ENCODE assay signal across 9 mouse cellular contexts in genomic region chr12:85698179-85698578, GRCm38 (mm10). TPM values are rescaled to one million over a fixed set of nuclear protein-coding genes. Genes with fewer than 3 reads are reported as not detected.
DNase-seq lines count a peak whose midpoint lies in the region; ATAC-seq and TF ChIP-seq lines count a peak whose summit lies in the region.
"Not testable (repeated sequence)": the region's sequence is repeated elsewhere in the genome, so short reads cannot be mapped to it uniquely, and the experiment has no call there.
"Had no signal": no experiment of that assay in that cellular context is flagged by ENCODE, and none has a peak within 500 bp of the region (broad histone marks: within the 10 kb centered on the region; RNA-seq: fewer than 3 reads in every experiment).

No protein-coding gene starts in this region.

- H3K27me3 ChIP-seq in embryonic facial prominence, embryonic 13.5 days; forebrain, embryonic 16.5 days (replicated peaks; ENCODE audit: control insufficient read depth, insufficient read depth, low read length); heart, embryonic 16.5 days (ENCODE audit: control insufficient read depth, insufficient read depth, low read length); intestine, embryonic 15.5 days (replicated peaks); limb, embryonic 14.5 days (ENCODE audit: control insufficient read depth, insufficient read depth, low read length); lung, embryonic 16.5 days (ENCODE audit: control insufficient read depth, insufficient read depth, low read depth, low read length); midbrain, postnatal 0 days (ENCODE audit: insufficient read depth, low read length); stomach, postnatal 0 days (ENCODE audit: control insufficient read depth, insufficient read depth, low read length): not testable (repeated sequence)

- H3K4me2 ChIP-seq in embryonic facial prominence, embryonic 13.5 days = peak overlapping the region; percentile 47
- H3K4me2 ChIP-seq in forebrain, embryonic 16.5 days (ENCODE audit: low read length) = peak overlapping the region; percentile 19; the same call in 1 of the 2 replicates
- H3K4me2 ChIP-seq in heart, embryonic 16.5 days (ENCODE audit: low read depth, low read length) = peak overlapping the region; percentile 57
- H3K4me2 ChIP-seq in intestine, embryonic 15.5 days (replicated peaks) = peak overlapping the region; percentile 45
- peak overlapping the region; percentile 33 for H3K4me2 ChIP-seq in limb, embryonic 14.5 days (replicated peaks; ENCODE audit: low read depth, low read length, severe bottlenecking)
- peak overlapping the region; percentile 43 for H3K4me2 ChIP-seq in lung, embryonic 16.5 days (ENCODE audit: low read depth, low read length)
- peak overlapping the region; percentile 30; the same call in 1 of the 2 replicates for H3K4me2 ChIP-seq in midbrain, postnatal 0 days (ENCODE audit: low read depth, low read length, poor library complexity, severe bottlenecking)
- H3K4me2 ChIP-seq in stomach, postnatal 0 days (replicated peaks; ENCODE audit: low read depth) = peak overlapping the region; percentile 18

- TF ChIP-seq POLR2A in limb, embryonic 14.5 days (IDR thresholded peaks at IDR 0.05; ENCODE audit: borderline replicate concordance, extremely low read depth, insufficient read depth, insufficient read length) = not testable (repeated sequence)

- DNase-seq in limb, embryonic 14.5 days (ENCODE audit: low spot score); midbrain, postnatal 0 days (ENCODE audit: low spot score); stomach, postnatal 0 days (ENCODE audit: low spot score): not testable (repeated sequence)

- not testable (repeated sequence) for H3K36me3 ChIP-seq in embryonic facial prominence, embryonic 13.5 days; forebrain, embryonic 16.5 days (ENCODE audit: control insufficient read depth, insufficient read depth); heart, embryonic 16.5 days (ENCODE audit: control insufficient read depth, insufficient read depth); intestine, embryonic 15.5 days; limb, embryonic 14.5 days (ENCODE audit: control insufficient read depth, insufficient read depth, low read length); lung, embryonic 16.5 days (ENCODE audit: control insufficient read depth, insufficient read depth, low read length); midbrain, postnatal 0 days (ENCODE audit: insufficient read depth, low read length); stomach, postnatal 0 days (ENCODE audit: control insufficient read depth, insufficient read depth, low read length)

- TF ChIP-seq EP300 in stomach, postnatal 0 days (optimal IDR thresholded peaks at IDR 0.05) = not testable (repeated sequence)

- peak overlapping the region; percentile 30 for H3K4me3 ChIP-seq in embryonic facial prominence, embryonic 13.5 days
- not testable (repeated sequence) for H3K4me3 ChIP-seq in forebrain, embryonic 16.5 days (replicated peaks; ENCODE audit: low read length); intestine, embryonic 15.5 days (replicated peaks); midbrain, postnatal 0 days (ENCODE audit: low read depth, low read length); stomach, postnatal 0 days (ENCODE audit: low read depth, low read length)
- H3K4me3 ChIP-seq in heart, embryonic 16.5 days (ENCODE audit: low read length) = peak overlapping the region; percentile 35
- H3K4me3 ChIP-seq in limb, embryonic 14.5 days (replicated peaks; ENCODE audit: low read length) = peak overlapping the region; percentile 14
- peak overlapping the region; percentile 24 for H3K4me3 ChIP-seq in lung, embryonic 16.5 days (ENCODE audit: low read length)

- WGBS in embryonic facial prominence, embryonic 13.5 days = 32% methylated on average over 13 of the region's 37 CpGs
- WGBS in forebrain, embryonic 16.5 days = 29% methylated on average over 8 of the region's 37 CpGs
- 12% methylated on average over 11 of the region's 37 CpGs for WGBS in heart, embryonic 16.5 days
- 23% methylated on average over 13 of the region's 37 CpGs for WGBS in intestine, embryonic 15.5 days
- 49% methylated on average over 9 of the region's 37 CpGs for WGBS in limb, embryonic 14.5 days
- 23% methylated on average over 8 of the region's 37 CpGs for WGBS in lung, embryonic 16.5 days
- WGBS in midbrain, postnatal 0 days = 48% methylated on average over 12 of the region's 37 CpGs
- 26% methylated on average over 12 of the region's 37 CpGs for WGBS in stomach, postnatal 0 days

- H3K27ac ChIP-seq in embryonic facial prominence, embryonic 13.5 days; forebrain, embryonic 16.5 days (ENCODE audit: low read length); intestine, embryonic 15.5 days; midbrain, postnatal 0 days (ENCODE audit: low read depth, low read length); stomach, postnatal 0 days (replicated peaks): not testable (repeated sequence)
- peak overlapping the region; percentile 38; the same call in 1 of the 2 replicates for H3K27ac ChIP-seq in heart, embryonic 16.5 days (ENCODE audit: low read length)
- H3K27ac ChIP-seq in limb, embryonic 14.5 days (replicated peaks; ENCODE audit: low read depth, low read length) = 0 out of 2 replicates have a peak overlapping the region, but pooled peaks have one; percentile 26
- peak overlapping the region; percentile 21 for H3K27ac ChIP-seq in lung, embryonic 16.5 days (ENCODE audit: low read length)

- not testable (repeated sequence) for H3K9ac ChIP-seq in embryonic facial prominence, embryonic 13.5 days; forebrain, embryonic 16.5 days (replicated peaks; ENCODE audit: low read depth, low read length); intestine, embryonic 15.5 days; limb, embryonic 14.5 days (ENCODE audit: low read depth, low read length, severe bottlenecking); midbrain, postnatal 0 days (replicated peaks; ENCODE audit: low read length, poor library complexity, severe bottlenecking)
- peak overlapping the region; percentile 28; the same call in 1 of the 2 replicates for H3K9ac ChIP-seq in heart, embryonic 16.5 days (ENCODE audit: low read length)
- H3K9ac ChIP-seq in lung, embryonic 16.5 days (ENCODE audit: low read length) = peak overlapping the region; percentile 30
- 0 out of 2 replicates have a peak overlapping the region, but pooled peaks have one; percentile 31 for H3K9ac ChIP-seq in stomach, postnatal 0 days (ENCODE audit: low read length)

- not testable (repeated sequence) for H3K9me3 ChIP-seq in embryonic facial prominence, embryonic 13.5 days; forebrain, embryonic 16.5 days (ENCODE audit: control insufficient read depth, low read length); heart, embryonic 16.5 days (replicated peaks; ENCODE audit: control insufficient read depth, low read length); intestine, embryonic 15.5 days; limb, embryonic 14.5 days (ENCODE audit: control insufficient read depth, low read length); lung, embryonic 16.5 days (ENCODE audit: control insufficient read depth, low read length); midbrain, postnatal 0 days (ENCODE audit: low read length); stomach, postnatal 0 days (ENCODE audit: control insufficient read depth, low read length)

- peak; percentile 76; the same call in 1 of the 2 replicates for ATAC-seq in embryonic facial prominence, embryonic 13.5 days (ENCODE audit: insufficient number of reproducible peaks, insufficient read depth, low FRiP score, low TSS enrichment, low read depth)
- peak; percentile 77 for ATAC-seq in forebrain, embryonic 16.5 days
- peak; percentile 94 for ATAC-seq in heart, embryonic 16.5 days (replicated peaks; ENCODE audit: extremely low read depth, insufficient read depth, low FRiP score)
- ATAC-seq in intestine, embryonic 15.5 days = peak; percentile 89
- peak; percentile 89 for ATAC-seq in limb, embryonic 14.5 days (ENCODE audit: low FRiP score, low read depth)
- ATAC-seq in lung, embryonic 16.5 days (ENCODE audit: low read depth) = peak; percentile 92
- ATAC-seq in midbrain, postnatal 0 days (ENCODE audit: low FRiP score) = peak; percentile 66; the same call in 1 of the 2 replicates
- ATAC-seq in stomach, postnatal 0 days (ENCODE audit: low FRiP score, low TSS enrichment) = peak; percentile 97

- TF ChIP-seq CTCF in midbrain, postnatal 0 days (IDR thresholded peaks at IDR 0.05); stomach, postnatal 0 days (IDR thresholded peaks at IDR 0.05; ENCODE audit: low read depth): not testable (repeated sequence)

- not testable (repeated sequence) for H3K4me1 ChIP-seq in embryonic facial prominence, embryonic 13.5 days; forebrain, embryonic 16.5 days (replicated peaks; ENCODE audit: control insufficient read depth, insufficient read depth, low read length); heart, embryonic 16.5 days (ENCODE audit: control insufficient read depth, insufficient read depth, low read length); intestine, embryonic 15.5 days (replicated peaks); limb, embryonic 14.5 days (ENCODE audit: control insufficient read depth, insufficient read depth, low read length); midbrain, postnatal 0 days (ENCODE audit: insufficient read depth, low read length); stomach, postnatal 0 days (replicated peaks; ENCODE audit: control insufficient read depth, insufficient read depth)
- H3K4me1 ChIP-seq in lung, embryonic 16.5 days (replicated peaks; ENCODE audit: control insufficient read depth, insufficient read depth, low read length) = peaks cover 11% of the 10 kb centered on the region

RNA-seq across cellular contexts. Expression of gene Batf, which starts 11.7 kb away (rescaled TPM):
- polyA plus RNA-seq in embryonic facial prominence, embryonic 13.5 days (2015; fragmentation: Nextera tagmentation; extraction: Ambion mirVana) = 5.8 and 7.6 TPM in 2 replicates
- polyA plus RNA-seq in forebrain, embryonic 16.5 days (2015; fragmentation: Nextera tagmentation; extraction: Ambion mirVana) = 0.75 and 1.2 TPM in 2 replicates
- polyA plus RNA-seq in heart, embryonic 16.5 days (2015; fragmentation: Nextera tagmentation; extraction: Ambion mirVana) = 5.1 and 6.8 TPM in 2 replicates
- polyA plus RNA-seq in intestine, embryonic 15.5 days (2015; fragmentation: Nextera tagmentation; extraction: Ambion mirVana) = 2.6 and 2.9 TPM in 2 replicates
- 3.2 and 3.5 TPM in 2 replicates for polyA plus RNA-seq in limb, embryonic 14.5 days (2012; rRNA removed)
- 4.6 and 5.3 TPM in 2 replicates for polyA plus RNA-seq in limb, embryonic 14.5 days (2014; fragmentation: Nextera tagmentation; extraction: Ambion mirVana)
- polyA plus RNA-seq in lung, embryonic 16.5 days (2015; fragmentation: Nextera tagmentation; extraction: Ambion mirVana) = 5.4 and 5.7 TPM in 2 replicates
- 0.28 and 3.1 TPM in 2 replicates for total RNA-seq in midbrain, postnatal 0 days (2014; rRNA removed)
- polyA plus RNA-seq in midbrain, postnatal 0 days (2015; fragmentation: Nextera tagmentation; extraction: Ambion mirVana) = 0.83 and 1.3 TPM in 2 replicates
- polyA plus RNA-seq in stomach, postnatal 0 days (2015; fragmentation: Nextera tagmentation; extraction: Ambion mirVana) = 3.1 and 3.3 TPM in 2 replicates
- total RNA-seq: adrenal gland, postnatal 25 days had no signal

RNA-seq across cellular contexts. Expression of gene Flvcr2, which starts 48.2 kb away (rescaled TPM):
- 2.5 and 2.7 TPM in 2 replicates for polyA plus RNA-seq in embryonic facial prominence, embryonic 13.5 days (2015; fragmentation: Nextera tagmentation; extraction: Ambion mirVana)
- polyA plus RNA-seq in forebrain, embryonic 16.5 days (2015; fragmentation: Nextera tagmentation; extraction: Ambion mirVana) = 4.2 and 4.9 TPM in 2 replicates
- 10.4 and 11.0 TPM in 2 replicates for polyA plus RNA-seq in heart, embryonic 16.5 days (2015; fragmentation: Nextera tagmentation; extraction: Ambion mirVana)
- polyA plus RNA-seq in intestine, embryonic 15.5 days (2015; fragmentation: Nextera tagmentation; extraction: Ambion mirVana) = 2.3 and 2.4 TPM in 2 replicates
- polyA plus RNA-seq in limb, embryonic 14.5 days (2012; rRNA removed) = 4.4 and 4.7 TPM in 2 replicates
- 1.9 and 2.8 TPM in 2 replicates for polyA plus RNA-seq in limb, embryonic 14.5 days (2014; fragmentation: Nextera tagmentation; extraction: Ambion mirVana)
- 6.5 and 8.3 TPM in 2 replicates for polyA plus RNA-seq in lung, embryonic 16.5 days (2015; fragmentation: Nextera tagmentation; extraction: Ambion mirVana)
- 4.8 and 5.5 TPM in 2 replicates for total RNA-seq in midbrain, postnatal 0 days (2014; rRNA removed)
- polyA plus RNA-seq in midbrain, postnatal 0 days (2015; fragmentation: Nextera tagmentation; extraction: Ambion mirVana) = 3.9 and 4.2 TPM in 2 replicates
- 4.1 and 4.8 TPM in 2 replicates for polyA plus RNA-seq in stomach, postnatal 0 days (2015; fragmentation: Nextera tagmentation; extraction: Ambion mirVana)
